Mouse (Mus musculus) neural tube, embryonic 14.5 days (tissue): ENCODE results near the gene Gm49320. TPM values are rescaled to one million over a fixed set of nuclear protein-coding genes. Genes with fewer than 3 reads are reported as not detected.

ENCODE experiments used
- ATAC-seq: fragments of 200-750 bp; cut with Nextera tagmentation; 2 replicates; pipeline ENCODE4 v1.8.0; 2017; ENCODE audit warnings: low read depth, mild to moderate bottlenecking, moderate TSS enrichment, moderate library complexity
- H3K27ac ChIP-seq: fragments of 300-500 bp; sonication (generic); 2 replicates; pipeline ENCODE4 v1.5.1; 2014; ENCODE audit warnings: low read depth, mild to moderate bottlenecking, control low read depth, low read length, moderate library complexity, mixed read lengths
- H3K27me3 ChIP-seq: fragments of 300-500 bp; sonication (generic); 2 replicates; pipeline ENCODE4 v1.6.1; 2014; ENCODE audit warnings: low read length; ENCODE audit not compliant: control insufficient read depth, insufficient read depth
- H3K36me3 ChIP-seq: fragments of 300-500 bp; sonication (generic); 2 replicates; pipeline ENCODE4 v1.6.1; 2014; ENCODE audit warnings: low read length, mixed read lengths; ENCODE audit not compliant: control insufficient read depth, insufficient read depth
- H3K4me1 ChIP-seq: fragments of 300-500 bp; sonication (generic); 2 replicates; pipeline ENCODE4 v1.6.1; 2014; ENCODE audit warnings: low read length; ENCODE audit not compliant: control insufficient read depth, insufficient read depth
- H3K4me2 ChIP-seq: fragments of 300-500 bp; sonication (generic); 2 replicates; pipeline ENCODE4 v1.6.1; 2014; ENCODE audit warnings: mild to moderate bottlenecking, low read depth, low read length, control low read depth
- H3K4me3 ChIP-seq: fragments of 300-500 bp; sonication (generic); 2 replicates; pipeline ENCODE4 v1.5.1; 2014; ENCODE audit warnings: low read depth, low read length, control low read depth, mixed read lengths
- H3K9ac ChIP-seq: fragments of 300-500 bp; sonication (generic); replicated peaks from 2 replicates; pipeline ENCODE4 v1.6.1; 2014; ENCODE audit warnings: low read depth, mild to moderate bottlenecking, control low read depth, low read length, mixed read lengths
- H3K9me3 ChIP-seq: fragments of 300-500 bp; sonication (generic); 2 replicates; pipeline ENCODE4 v1.6.1; 2016; ENCODE audit warnings: low read length; ENCODE audit not compliant: control insufficient read depth
- WGBS: fragments of 180-500 bp; shearing (Covaris S2); extraction: QIAGEN DNeasy Blood & Tissue Kit; methylation state at CpG from one replicate; pipeline ENCODE4 v1.1.7; 2014; 5-methylcytosine and 5-hydroxymethylcytosine counted together
- polyA plus RNA-seq: library from polyadenylated mRNA; unstranded; fragments of >200 nt; fragmentation: Nextera tagmentation; extraction: Ambion mirVana; gene quantifications from 2 replicates; pipeline ENCODE4 v1.2.1, GENCODE M21; 2014

The Gm49320 gene
- polyA plus RNA-seq, 1 experiment from 2014 or later, result 1.3 TPM

DNA sequence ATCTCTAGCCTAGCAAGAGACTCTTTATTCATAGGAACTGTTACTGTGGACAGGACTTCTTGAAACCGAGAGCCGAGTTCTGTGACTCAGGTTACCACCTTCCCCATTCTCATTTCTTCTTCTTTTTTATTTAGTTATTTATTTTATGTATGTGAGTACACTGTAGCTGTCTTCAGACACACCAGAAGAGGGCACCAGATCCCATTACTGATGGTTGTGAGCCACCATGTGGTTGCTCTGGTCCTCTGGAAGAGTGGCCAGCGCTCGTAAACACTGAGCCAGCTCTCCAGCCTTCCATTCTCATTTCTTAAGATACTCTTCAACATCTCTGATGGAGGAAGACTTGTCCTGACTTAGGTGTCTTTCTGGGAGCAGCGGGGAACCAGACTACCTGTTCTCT, 54.1 kb downstream of the Gm49320 start:
- H3K4me3 ChIP-seq, result no peak overlapping the region
- H3K27me3 ChIP-seq, result no peaks in the 10 kb centered on the region
- no peak for ATAC-seq
- H3K9me3 ChIP-seq, result no peaks in the 10 kb centered on the region
- no peak overlapping the region for H3K27ac ChIP-seq
- H3K9ac ChIP-seq, result no peak overlapping the region
- no peaks in the 10 kb centered on the region for H3K4me1 ChIP-seq
- H3K36me3 ChIP-seq, result peaks cover 60% of the 10 kb centered on the region
- no peak overlapping the region for H3K4me2 ChIP-seq
- WGBS, result 90% methylated on average over 5 of the region's 5 CpGs

DNA sequence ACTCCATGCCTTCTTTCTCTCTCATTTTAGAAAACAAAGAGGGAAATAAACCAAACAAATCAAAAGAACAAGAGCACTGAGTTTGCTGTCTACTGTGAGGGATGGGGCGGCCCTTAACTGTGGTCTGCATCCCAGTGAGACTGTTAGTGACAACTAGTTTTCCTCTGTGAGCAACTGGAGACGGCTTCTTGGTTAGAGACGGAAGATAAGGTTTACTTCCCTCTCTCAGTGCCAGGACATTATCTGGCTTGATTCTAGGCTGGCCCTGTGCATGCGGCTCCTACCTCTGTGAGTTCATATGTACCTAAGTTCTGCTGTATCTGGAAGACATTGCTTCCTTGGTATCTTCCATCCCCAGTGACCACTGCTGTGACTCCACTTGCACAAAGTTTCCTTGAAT, 59.2 kb downstream of the Gm49320 start:
- no peaks in the 10 kb centered on the region for H3K4me1 ChIP-seq

More for the DNA sequence above, 59.2 kb downstream of the Gm49320 start:
- no peak overlapping the region for H3K9ac ChIP-seq
- peaks cover 65% of the 10 kb centered on the region for H3K36me3 ChIP-seq
- 93% methylated on average over 4 of the region's 4 CpGs for WGBS
- no peak overlapping the region for H3K27ac ChIP-seq
- H3K27me3 ChIP-seq, result no peaks in the 10 kb centered on the region
- no peak overlapping the region for H3K4me2 ChIP-seq
- no peak for ATAC-seq
- no peaks in the 10 kb centered on the region for H3K9me3 ChIP-seq
- H3K4me3 ChIP-seq, result no peak overlapping the region

Other genes with a start within 250 kb of the Gm49320 start
- gene Cd209f, start 133.0 kb upstream of the Gm49320 start, polyA plus RNA-seq, result not detected in 2 replicates
- not detected in 2 replicates for gene Cd209g, start 104.8 kb upstream of the Gm49320 start, polyA plus RNA-seq
- 86.7 and 96.4 TPM in 2 replicates for gene Evi5l, start 72.3 kb upstream of the Gm49320 start, polyA plus RNA-seq
- gene Prr36, start 21.4 kb upstream of the Gm49320 start, polyA plus RNA-seq, result 48.5 and 53.3 TPM in 2 replicates
- gene Lrrc8e, start 12.0 kb upstream of the Gm49320 start, polyA plus RNA-seq, result 0.07 TPM in 1 of 2 replicates, not detected in the other
- gene Map2k7, start 125 bp upstream of the Gm49320 start, polyA plus RNA-seq, result 17.4 and 22.1 TPM in 2 replicates
- 4.2 and 6.5 TPM in 2 replicates for gene Tgfbr3l, start 9.3 kb downstream of the Gm49320 start, polyA plus RNA-seq
- gene Snapc2, start 14.2 kb downstream of the Gm49320 start, polyA plus RNA-seq, result 57.9 and 69.0 TPM in 2 replicates
- 203 and 212 TPM in 2 replicates for gene Ctxn1, start 20.4 kb downstream of the Gm49320 start, polyA plus RNA-seq
- 52.2 and 52.3 TPM in 2 replicates for gene Timm44, start 37.0 kb downstream of the Gm49320 start, polyA plus RNA-seq
- gene Ccl25, start 86.3 kb downstream of the Gm49320 start, polyA plus RNA-seq, result 21.4 and 24.3 TPM in 2 replicates
- gene Elavl1, start 86.5 kb downstream of the Gm49320 start, polyA plus RNA-seq, result 106 and 120 TPM in 2 replicates